Mouse (Mus musculus) yolk sac, embryonic 10.5 days (tissue): Measurements from ENCODE around the gene Pccb.

Experiments
- DNase-seq: peaks from one replicate; pipeline ENCODE4 v3.0.0-alpha.2; 2017; ENCODE audit warnings: low spot score

Pccb gene

DNA sequence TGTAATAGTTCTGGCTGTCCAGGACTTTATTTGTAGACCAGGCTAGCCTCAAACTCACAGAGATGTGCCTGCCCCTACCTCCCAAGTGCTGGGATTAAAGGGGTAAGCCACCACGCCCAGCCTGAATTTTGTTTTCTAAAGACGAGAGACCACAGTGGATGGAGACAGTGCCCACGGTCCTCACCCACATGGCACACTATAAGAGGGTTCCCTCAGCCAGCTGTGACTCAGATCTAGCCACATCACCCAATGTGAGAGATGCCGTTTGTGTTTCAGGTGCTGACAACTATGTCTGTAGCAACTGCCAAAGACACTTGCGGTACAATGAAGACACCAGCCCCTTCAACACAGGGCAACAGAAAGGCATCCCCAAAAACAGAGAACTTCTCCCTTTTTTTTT is 47.7 kb downstream of the Pccb start:
- DNase-seq = no peak

DNA sequence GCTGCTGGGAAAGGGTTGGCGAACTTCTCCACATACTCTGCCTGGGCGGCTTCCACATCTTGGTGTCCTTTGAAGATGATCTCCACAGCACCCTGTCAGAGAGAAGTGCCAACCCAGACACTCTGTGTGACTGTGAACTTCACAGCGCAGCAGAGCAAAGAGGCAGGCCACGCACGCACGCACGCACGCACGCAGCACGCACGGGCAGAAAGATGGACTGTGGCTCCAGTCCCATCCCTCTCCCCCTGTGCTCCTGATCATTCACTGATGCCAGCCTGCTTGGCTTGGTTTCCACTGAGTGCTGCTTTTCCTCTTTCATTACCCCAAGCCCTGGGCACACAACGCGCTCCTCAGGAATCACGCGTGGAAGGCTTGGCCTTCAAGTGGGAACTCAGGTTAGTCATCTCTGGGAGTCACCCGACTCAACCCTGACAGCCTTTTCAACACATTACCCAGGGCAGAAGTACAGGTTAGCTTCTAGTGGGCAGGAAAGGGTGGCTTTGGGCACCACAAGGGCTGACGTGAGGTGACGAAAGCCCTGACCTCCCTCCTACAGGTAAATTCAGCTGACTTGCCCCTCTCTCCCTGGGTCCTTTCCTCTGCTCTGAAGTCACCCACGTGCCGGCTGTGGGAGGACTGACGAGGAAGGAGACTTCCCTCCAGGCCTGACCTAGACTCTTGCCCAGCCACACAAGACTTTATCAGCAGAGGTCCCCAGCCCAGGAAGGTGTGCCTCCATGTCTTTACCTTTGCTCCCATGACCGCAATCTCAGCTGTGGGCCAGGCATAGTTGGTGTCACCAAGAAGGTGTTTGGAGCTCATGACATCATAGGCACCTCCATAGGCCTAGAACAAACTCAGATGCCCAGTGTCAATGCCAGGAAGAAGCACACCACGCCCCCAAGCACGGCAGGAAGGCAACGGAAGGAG is 50.1 kb downstream of the Pccb start:
- DNase-seq = no peak

DNA sequence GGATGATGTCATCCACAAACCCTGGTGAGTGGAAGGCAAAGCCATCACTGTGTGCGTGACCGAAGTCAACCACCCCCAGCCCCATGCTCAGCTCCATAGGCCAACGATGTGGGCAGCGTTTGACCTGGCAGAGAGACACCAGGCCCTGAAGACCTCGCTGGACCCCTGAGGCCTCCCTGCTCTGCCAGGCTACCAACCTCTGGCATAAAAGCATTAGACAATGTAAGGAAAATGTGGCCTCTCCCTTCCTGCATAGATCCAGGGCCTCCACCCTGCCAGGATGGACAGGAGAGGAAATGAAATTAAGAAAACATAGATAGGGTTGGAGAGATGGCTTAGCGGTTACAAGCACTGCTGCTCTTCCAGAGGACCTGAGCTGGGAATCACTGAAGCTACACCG is 51.9 kb downstream of the Pccb start:
- no peak for DNase-seq

DNA sequence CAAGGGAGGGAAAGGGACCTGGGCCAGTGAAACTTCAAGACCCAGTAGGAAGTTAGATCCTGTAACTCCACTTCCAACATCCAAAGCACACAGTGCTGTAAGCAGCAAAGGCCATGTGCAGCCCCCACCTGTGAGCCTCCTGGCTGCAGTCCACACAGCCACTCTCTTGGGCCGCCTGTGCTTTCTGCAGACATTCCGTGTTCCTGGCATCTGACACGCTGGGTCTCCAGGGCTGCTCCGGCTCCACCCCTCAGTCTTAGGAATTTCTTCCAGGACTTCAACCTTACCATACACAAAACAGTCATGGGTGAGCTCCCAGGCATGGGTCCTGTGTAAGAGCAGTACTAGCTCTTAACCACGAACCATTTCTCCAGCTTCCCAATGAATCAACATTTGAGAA is 55.4 kb downstream of the Pccb start:
- DNase-seq = peak; percentile 13

DNA sequence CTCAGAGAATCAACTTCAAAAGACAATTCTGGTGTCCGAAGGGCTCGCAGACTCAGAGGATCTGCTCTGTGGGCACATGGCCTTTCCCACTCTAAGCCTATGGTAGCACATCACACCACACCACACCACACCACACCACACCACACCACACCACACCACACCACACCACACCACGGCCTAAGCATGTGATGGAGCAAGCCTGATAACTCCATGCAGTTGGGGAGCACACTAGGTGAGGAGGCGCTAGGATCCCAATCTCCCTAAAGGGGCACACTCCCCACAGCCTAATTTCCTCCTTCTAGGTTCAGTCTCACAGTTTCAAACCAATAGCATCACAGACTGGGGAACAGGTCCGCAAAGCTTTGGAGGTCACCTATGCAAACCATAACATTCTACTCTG is 56.0 kb downstream of the Pccb start:
- DNase-seq = no peak

DNA sequence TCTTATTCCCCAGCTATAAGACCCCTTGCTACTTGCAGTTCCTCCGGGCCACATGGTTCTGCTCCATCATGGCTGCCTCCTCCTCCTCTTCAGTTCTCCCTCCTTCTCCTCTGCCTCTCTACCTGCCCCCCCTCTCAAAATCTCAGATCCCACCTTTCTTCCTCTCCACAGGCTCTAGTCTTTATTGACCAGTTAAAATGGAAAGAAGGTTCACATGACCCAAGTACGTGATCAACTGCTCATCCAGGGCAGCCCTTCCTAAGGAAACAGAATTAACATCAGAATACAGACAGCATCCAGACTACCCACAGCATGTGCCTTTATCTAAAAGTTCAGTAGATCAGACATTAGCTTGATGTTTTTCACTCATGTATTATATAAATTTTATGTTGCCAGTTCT is 65.2 kb downstream of the Pccb start:
- DNase-seq = no peak

DNA sequence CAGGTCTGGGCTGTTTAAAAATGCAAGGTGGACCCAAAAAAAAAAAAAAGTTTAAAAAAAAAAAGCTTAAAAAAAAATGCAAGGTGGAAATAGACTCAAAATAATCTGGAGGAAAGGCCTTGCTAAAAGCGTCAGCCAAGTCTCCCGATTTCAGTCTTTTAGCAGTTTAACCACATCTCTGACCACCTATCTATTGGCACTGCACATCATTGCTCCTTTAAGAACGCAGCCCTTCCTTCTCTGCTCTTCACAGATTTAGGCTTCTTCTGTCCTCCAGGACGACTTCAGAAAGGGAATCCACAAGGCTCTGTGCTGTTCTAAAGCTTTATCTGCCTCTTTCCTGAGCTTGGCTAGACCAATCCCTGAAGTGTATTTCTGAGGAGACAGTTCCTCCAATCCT is 70.6 kb downstream of the Pccb start:
- DNase-seq = no peak

DNA sequence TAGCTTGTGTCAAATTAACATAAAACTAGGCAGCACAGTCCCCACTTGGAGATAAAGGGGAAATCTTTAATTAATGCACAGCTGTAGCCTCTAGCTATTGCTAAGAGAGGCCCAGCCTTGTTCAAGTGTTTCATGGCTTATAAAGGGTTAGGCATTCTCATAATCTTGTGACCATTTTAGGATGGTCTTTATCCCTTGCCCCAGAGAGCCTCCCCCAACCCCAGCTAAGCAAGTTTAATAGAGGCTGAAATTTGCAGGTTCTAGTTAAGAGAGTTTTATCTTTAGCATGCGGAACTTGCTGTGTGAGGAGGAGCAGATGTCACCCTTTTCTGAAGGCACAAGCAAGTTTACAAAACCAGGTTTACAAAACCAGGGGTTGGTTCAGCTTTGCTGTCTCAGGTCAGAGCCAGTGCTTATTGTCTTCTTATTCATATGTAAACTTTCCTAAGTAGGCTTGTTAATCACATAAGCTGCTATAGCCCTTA is 71.2 kb downstream of the Pccb start:
- DNase-seq = no peak

DNA sequence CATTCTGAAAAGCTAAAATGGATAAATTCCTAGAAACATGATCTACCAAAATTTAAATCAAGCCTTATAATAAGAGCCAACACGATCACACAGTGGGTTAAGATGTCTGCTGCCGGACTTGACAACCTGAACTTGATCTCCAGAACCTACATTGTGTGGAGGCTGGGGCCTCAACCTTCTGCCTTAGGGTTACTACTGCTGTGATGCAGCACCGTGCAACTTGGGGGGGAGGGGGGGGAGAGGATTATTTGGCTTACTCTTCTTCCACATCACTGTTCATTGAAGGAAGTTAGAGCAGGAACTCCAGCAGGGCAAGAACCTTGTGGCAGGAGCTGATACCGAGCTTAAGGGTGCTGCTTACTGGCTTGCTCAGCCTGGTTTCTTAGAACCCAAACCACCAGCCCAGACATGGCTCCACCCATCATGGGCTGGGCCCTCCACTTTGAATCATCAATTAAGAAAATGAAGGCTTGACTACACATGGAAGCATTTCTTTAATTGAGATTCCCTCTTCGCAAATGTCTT is 71.7 kb downstream of the Pccb start:
- DNase-seq = no peak

DNA sequence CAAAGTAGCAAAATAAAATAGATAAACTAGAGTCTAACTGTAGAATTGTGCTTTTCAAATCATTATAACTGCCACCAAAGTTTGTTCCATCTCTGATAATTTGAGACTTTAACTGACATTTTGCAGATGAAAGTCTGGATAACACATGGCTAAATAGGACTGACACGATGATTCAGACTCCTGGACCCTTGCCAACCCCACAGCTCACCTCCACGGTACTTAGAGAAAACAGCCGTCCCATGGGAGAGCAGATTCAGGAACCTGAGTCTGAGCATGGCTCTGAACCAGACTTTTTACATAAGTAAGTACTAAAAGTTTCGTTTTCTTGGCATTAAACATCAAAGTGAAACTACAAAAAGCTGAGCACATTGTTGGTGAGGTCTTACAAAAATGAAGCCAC is 83.2 kb downstream of the Pccb start:
- DNase-seq = no peak

DNA sequence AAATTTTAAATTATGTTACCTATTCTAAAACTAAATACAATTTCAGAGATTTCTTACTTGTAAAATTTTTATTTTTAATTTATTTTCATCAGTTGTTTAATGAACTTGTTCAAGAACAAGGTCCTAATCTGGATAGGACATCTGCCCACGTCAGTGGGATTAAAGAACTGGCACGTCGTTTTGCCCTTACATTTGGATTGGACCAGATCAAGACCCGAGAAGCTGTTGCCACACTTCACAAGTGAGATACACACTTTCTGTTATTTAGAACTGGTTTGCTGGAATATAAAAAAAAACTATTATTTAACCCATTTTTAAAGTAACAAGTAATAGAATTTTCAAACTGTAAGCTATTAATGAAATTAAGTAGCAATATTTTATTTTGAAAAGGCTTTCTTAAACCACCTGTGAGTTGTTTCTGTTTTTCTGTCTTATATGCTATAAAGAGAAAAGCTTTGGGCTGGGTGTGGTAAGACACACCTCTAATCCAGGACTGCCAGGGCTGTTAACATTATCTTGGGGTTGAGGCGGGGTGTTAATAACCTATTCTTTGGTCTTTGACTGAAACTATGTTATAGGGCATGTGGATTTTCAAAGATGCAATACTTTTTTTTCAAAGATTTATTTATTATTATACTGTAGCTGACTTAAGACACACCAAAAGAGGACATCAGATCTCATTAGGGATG is 89.9 kb downstream of the Pccb start:
- DNase-seq = no peak

DNA sequence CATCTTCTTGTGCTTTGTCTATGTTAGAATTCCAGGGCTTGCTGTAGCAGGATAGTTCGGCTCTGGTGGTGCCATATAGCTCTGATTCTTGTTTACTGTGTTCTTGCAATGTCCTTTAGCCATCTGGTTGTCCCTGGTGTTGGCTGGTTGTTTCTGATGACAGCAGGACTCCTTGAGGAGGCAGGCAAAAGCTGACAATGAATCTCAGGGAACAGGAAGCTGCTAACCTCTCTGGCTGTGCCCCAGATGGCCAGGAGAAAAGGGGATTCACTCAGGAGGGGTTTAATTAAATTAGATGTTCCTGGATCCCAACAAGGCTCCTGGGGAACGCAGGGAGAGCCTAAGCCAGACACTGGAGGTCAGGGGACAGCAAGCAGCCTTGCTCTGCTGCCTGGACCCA is 92.7 kb downstream of the Pccb start:
- no peak for DNase-seq
